Mouse (Mus musculus) thymus, postnatal 4 days (tissue): ENCODE data around the gene Gjb1.
"Not testable (repeated sequence)": the region's sequence is repeated elsewhere in the genome, so short reads cannot be mapped to it uniquely, and the experiment has no call there.

Experiments
- DNase-seq: peaks from one replicate; pipeline ENCODE4 v3.0.0; 2021

Gene Gjb1

GRCm38 (mm10) chrX:101376190-101376968, at the start of gene Gjb1:
Gjb1 (plus strand) TSS chrX:101376378.
- no peak for DNase-seq

- DNase-seq: peak; percentile 54
These were observed 46.7 kb upstream of the Gjb1 start for GRCm38 (mm10) chrX:101329372-101330028.

GRCm38 (mm10) chrX:101332031-101332374, 44.2 kb upstream of the Gjb1 start:
- no peak for DNase-seq

- peak; percentile 85 for DNase-seq
These were observed 43.6 kb upstream of the Gjb1 start for GRCm38 (mm10) chrX:101332375-101333211.

GRCm38 (mm10) chrX:101334606-101335005, 41.6 kb upstream of the Gjb1 start:
- peak; percentile 66 for DNase-seq

GRCm38 (mm10) chrX:101338666-101339065, 37.5 kb upstream of the Gjb1 start:
- DNase-seq: no peak

GRCm38 (mm10) chrX:101342837-101343236, 33.3 kb upstream of the Gjb1 start:
- not testable (repeated sequence) for DNase-seq

GRCm38 (mm10) chrX:101345456-101345855, 30.7 kb upstream of the Gjb1 start:
- no peak for DNase-seq

GRCm38 (mm10) chrX:101346475-101346874, 29.7 kb upstream of the Gjb1 start:
- DNase-seq: no peak

- no peak for DNase-seq
These were observed 25.0 kb upstream of the Gjb1 start for GRCm38 (mm10) chrX:101351188-101351587.

GRCm38 (mm10) chrX:101358902-101359301, 17.3 kb upstream of the Gjb1 start:
- peak; percentile 49 for DNase-seq

GRCm38 (mm10) chrX:101369001-101369400, 7.2 kb upstream of the Gjb1 start:
- DNase-seq: no peak

- DNase-seq: no peak
These were observed 5.6 kb upstream of the Gjb1 start for GRCm38 (mm10) chrX:101370573-101370972.

GRCm38 (mm10) chrX:101372946-101373345, 3.2 kb upstream of the Gjb1 start:
- DNase-seq: no peak

- DNase-seq: no peak
These were observed 898 bp downstream of the Gjb1 start for GRCm38 (mm10) chrX:101377076-101377475.

- DNase-seq: no peak
These were observed 3.6 kb downstream of the Gjb1 start for GRCm38 (mm10) chrX:101379744-101380143.

GRCm38 (mm10) chrX:101383455-101383854, 7.3 kb downstream of the Gjb1 start:
- no peak for DNase-seq

- DNase-seq: peak; percentile 16
These were observed 8.4 kb downstream of the Gjb1 start for GRCm38 (mm10) chrX:101384439-101385137.

GRCm38 (mm10) chrX:101386222-101386621, 10.0 kb downstream of the Gjb1 start:
- DNase-seq: no peak

- no peak for DNase-seq
These were observed 12.8 kb downstream of the Gjb1 start for GRCm38 (mm10) chrX:101388866-101389537.

GRCm38 (mm10) chrX:101394341-101394740, 18.2 kb downstream of the Gjb1 start:
- no peak for DNase-seq

GRCm38 (mm10) chrX:101396459-101396858, 20.3 kb downstream of the Gjb1 start:
- DNase-seq: no peak
